Mouse (Mus musculus) lung, embryonic 16.5 days (tissue): ENCODE results near the gene Snx9. TPM values are rescaled to one million over a fixed set of nuclear protein-coding genes. Genes with fewer than 3 reads are reported as not detected.
A peak's percentile ranks its signal among the peaks of the same experiment; 100 is the strongest.

Experiments
- ATAC-seq: fragments of 200-750 bp; cut with Nextera tagmentation; 2 replicates; pipeline ENCODE4 v1.8.0; 2017; ENCODE audit warnings: low read depth, mild to moderate bottlenecking, moderate library complexity
- H3K27ac ChIP-seq: fragments of 300-500 bp; sonication (generic); 2 replicates; pipeline ENCODE4 v1.5.1; 2014; ENCODE audit warnings: mild to moderate bottlenecking, control low read depth, low read length
- H3K27me3 ChIP-seq: fragments of 300-500 bp; sonication (generic); 2 replicates; pipeline ENCODE4 v1.6.1; 2014; ENCODE audit warnings: low read depth, low read length, mixed read lengths; ENCODE audit not compliant: control insufficient read depth, insufficient read depth
- H3K36me3 ChIP-seq: fragments of 300-500 bp; sonication (generic); 2 replicates; pipeline ENCODE4 v1.6.1; 2014; ENCODE audit warnings: low read length; ENCODE audit not compliant: control insufficient read depth, insufficient read depth
- H3K4me1 ChIP-seq: fragments of 300-500 bp; sonication (generic); replicated peaks from 2 replicates; pipeline ENCODE4 v1.6.1; 2014; ENCODE audit warnings: low read length, mixed read lengths; ENCODE audit not compliant: control insufficient read depth, insufficient read depth
- H3K4me2 ChIP-seq: fragments of 300-500 bp; sonication (generic); 2 replicates; pipeline ENCODE4 v1.6.1; 2014; ENCODE audit warnings: low read depth, low read length, control low read depth
- H3K4me3 ChIP-seq: fragments of 300-500 bp; sonication (generic); 2 replicates; pipeline ENCODE4 v1.5.1; 2014; ENCODE audit warnings: mild to moderate bottlenecking, low read length, control low read depth
- H3K9ac ChIP-seq: fragments of 300-500 bp; sonication (generic); 2 replicates; pipeline ENCODE4 v1.6.1; 2014; ENCODE audit warnings: low read length, control low read depth
- H3K9me3 ChIP-seq: fragments of 300-500 bp; sonication (generic); 2 replicates; pipeline ENCODE4 v1.6.1; 2016; ENCODE audit warnings: low read length; ENCODE audit not compliant: control insufficient read depth
- WGBS: fragments of 180-500 bp; shearing (Covaris S2); extraction: QIAGEN DNeasy Blood & Tissue Kit; methylation state at CpG from one replicate; pipeline ENCODE4 v1.1.7; 2014; 5-methylcytosine and 5-hydroxymethylcytosine counted together
- polyA plus RNA-seq: library from polyadenylated mRNA; unstranded; fragments of >200 nt; fragmentation: Nextera tagmentation; extraction: Ambion mirVana; gene quantifications from 2 replicates; pipeline ENCODE4 v1.2.1, GENCODE M21; 2015

Snx9 gene
- polyA plus RNA-seq, 1 experiment from 2014 or later: 25.1 TPM

- WGBS: 97% methylated on average over 5 of the region's 5 CpGs
Measured at GRCm38 (mm10) chr17:5863745-5864144, 22.6 kb downstream of the Snx9 start.

GRCm38 (mm10) chr17:5867456-5867855, 26.3 kb downstream of the Snx9 start:
- H3K9me3 ChIP-seq: no peaks in the 10 kb centered on the region
- H3K4me2 ChIP-seq: no peak overlapping the region
- H3K27me3 ChIP-seq: no peaks in the 10 kb centered on the region
- H3K4me1 ChIP-seq: peaks cover 16% of the 10 kb centered on the region
- no peak for ATAC-seq
- no peak overlapping the region for H3K27ac ChIP-seq
- H3K4me3 ChIP-seq: no peak overlapping the region
- H3K9ac ChIP-seq: no peak overlapping the region
- WGBS: 57% methylated on average over 6 of the region's 6 CpGs
- H3K36me3 ChIP-seq: no peaks in the 10 kb centered on the region

More at GRCm38 (mm10) chr17:5863745-5864144, 22.6 kb downstream of the Snx9 start:
- Histone ChIP-seq H3K36me3 (no peaks in the 10 kb centered on the region), H3K9me3 (no peaks in the 10 kb centered on the region), H3K9ac (no peak overlapping the region), H3K27ac (no peak overlapping the region), H3K4me3 (no peak overlapping the region), H3K4me2 (no peak overlapping the region), H3K4me1 (peaks cover 17% of the 10 kb centered on the region), H3K27me3 (no peaks in the 10 kb centered on the region)
- ATAC-seq: no peak

- no peak for ATAC-seq
Measured at GRCm38 (mm10) chr17:5868319-5869031, 27.3 kb downstream of the Snx9 start.

GRCm38 (mm10) chr17:5869461-5869860, 28.3 kb downstream of the Snx9 start:
- WGBS: 66% methylated on average over 3 of the region's 3 CpGs
- Histone ChIP-seq H3K4me2 (no peak overlapping the region), H3K27me3 (no peaks in the 10 kb centered on the region), H3K36me3 (no peaks in the 10 kb centered on the region), H3K27ac (no peak overlapping the region), H3K4me1 (peaks cover 20% of the 10 kb centered on the region), H3K9me3 (no peaks in the 10 kb centered on the region), H3K9ac (no peak overlapping the region), H3K4me3 (no peak overlapping the region)
- ATAC-seq: no peak

More at GRCm38 (mm10) chr17:5868319-5869031, 27.3 kb downstream of the Snx9 start:
- Histone ChIP-seq H3K9me3 (no peaks in the 10 kb centered on the region), H3K36me3 (no peaks in the 10 kb centered on the region), H3K9ac (no peak overlapping the region), H3K4me1 (peaks cover 19% of the 10 kb centered on the region), H3K27me3 (no peaks in the 10 kb centered on the region), H3K4me2 (no peak overlapping the region), H3K27ac (no peak overlapping the region), H3K4me3 (no peak overlapping the region)
- WGBS: 66% methylated on average over 7 of the region's 7 CpGs

- Histone ChIP-seq H3K27ac (no peak overlapping the region), H3K4me3 (no peak overlapping the region), H3K4me1 (peaks cover 24% of the 10 kb centered on the region), H3K9ac (no peak overlapping the region), H3K4me2 (no peak overlapping the region), H3K36me3 (no peaks in the 10 kb centered on the region), H3K27me3 (no peaks in the 10 kb centered on the region), H3K9me3 (no peaks in the 10 kb centered on the region)
- ATAC-seq: no peak
- 68% methylated on average over 5 of the region's 5 CpGs for WGBS
Measured at GRCm38 (mm10) chr17:5870002-5870401, 28.9 kb downstream of the Snx9 start.

GRCm38 (mm10) chr17:5870696-5871095, 29.6 kb downstream of the Snx9 start:
- H3K36me3 ChIP-seq: no peaks in the 10 kb centered on the region
- H3K9ac ChIP-seq: no peak overlapping the region
- H3K4me3 ChIP-seq: no peak overlapping the region
- peaks cover 24% of the 10 kb centered on the region for H3K4me1 ChIP-seq
- no peak overlapping the region for H3K4me2 ChIP-seq
- no peak overlapping the region for H3K27ac ChIP-seq
- H3K9me3 ChIP-seq: no peaks in the 10 kb centered on the region
- ATAC-seq: no peak
- WGBS: 91% methylated on average over 11 of the region's 11 CpGs
- H3K27me3 ChIP-seq: no peaks in the 10 kb centered on the region

GRCm38 (mm10) chr17:5872506-5872905, 31.4 kb downstream of the Snx9 start:
- Histone ChIP-seq H3K4me1 (peaks cover 19% of the 10 kb centered on the region), H3K36me3 (no peaks in the 10 kb centered on the region), H3K9ac (no peak overlapping the region), H3K27ac (no peak overlapping the region), H3K9me3 (no peaks in the 10 kb centered on the region), H3K27me3 (no peaks in the 10 kb centered on the region), H3K4me3 (no peak overlapping the region), H3K4me2 (0 out of 2 replicates have a peak overlapping the region, but pooled peaks have one; percentile 14)
- WGBS: 18% methylated on average over 12 of the region's 12 CpGs
- ATAC-seq: peak; percentile 86

- H3K9ac ChIP-seq: no peak overlapping the region
- no peak overlapping the region for H3K4me3 ChIP-seq
- ATAC-seq: no peak
- no peak overlapping the region for H3K27ac ChIP-seq
- H3K36me3 ChIP-seq: no peaks in the 10 kb centered on the region
- H3K27me3 ChIP-seq: no peaks in the 10 kb centered on the region
- 97% methylated on average over 1 of the region's 1 CpGs for WGBS
- H3K4me1 ChIP-seq: peaks cover 10% of the 10 kb centered on the region
- H3K9me3 ChIP-seq: no peaks in the 10 kb centered on the region
- no peak overlapping the region for H3K4me2 ChIP-seq
Measured at GRCm38 (mm10) chr17:5874565-5874964, 33.4 kb downstream of the Snx9 start.

- no peak overlapping the region for H3K4me2 ChIP-seq
- no peak for ATAC-seq
- H3K27me3 ChIP-seq: no peaks in the 10 kb centered on the region
- H3K9ac ChIP-seq: no peak overlapping the region
- no peaks in the 10 kb centered on the region for H3K36me3 ChIP-seq
- peaks cover 5% of the 10 kb centered on the region for H3K4me1 ChIP-seq
- H3K27ac ChIP-seq: no peak overlapping the region
- no peak overlapping the region for H3K4me3 ChIP-seq
- H3K9me3 ChIP-seq: no peaks in the 10 kb centered on the region
- WGBS: 61% methylated on average over 10 of the region's 10 CpGs
Measured at GRCm38 (mm10) chr17:5877611-5878157, 36.6 kb downstream of the Snx9 start.
